Mouse (Mus musculus) c-Kit-negative CD71-positive TER-119-positive erythroid progenitor cells, embryonic 14.5 days (primary cell): ENCODE data around the gene Trdn.

Source experiments
- DNase-seq: peaks from one replicate; pipeline ENCODE4 v3.0.0-alpha.2; 2013; ENCODE audit warnings: low read depth, low spot score

The Trdn gene

DNA sequence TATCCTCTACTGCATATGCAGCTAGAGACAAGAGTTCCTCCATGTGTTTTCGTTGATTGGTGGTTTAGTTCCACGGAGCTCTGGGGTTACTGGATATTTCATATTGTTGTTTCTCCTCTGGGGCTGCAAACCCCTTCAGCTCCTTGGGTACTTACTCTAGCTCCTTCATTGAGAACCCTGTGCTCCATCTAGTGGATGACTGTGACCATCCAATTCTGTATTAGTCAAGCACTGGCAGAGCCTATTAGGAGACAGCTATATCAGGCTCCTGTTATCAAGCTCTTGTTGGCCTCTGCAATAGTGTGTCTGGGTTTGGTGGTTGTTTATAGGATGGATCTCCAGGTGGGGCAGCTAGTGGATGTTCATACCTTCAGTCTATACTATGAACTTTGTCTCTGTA lies 290.2 kb downstream of the Trdn start:
- DNase-seq: no peak

DNA sequence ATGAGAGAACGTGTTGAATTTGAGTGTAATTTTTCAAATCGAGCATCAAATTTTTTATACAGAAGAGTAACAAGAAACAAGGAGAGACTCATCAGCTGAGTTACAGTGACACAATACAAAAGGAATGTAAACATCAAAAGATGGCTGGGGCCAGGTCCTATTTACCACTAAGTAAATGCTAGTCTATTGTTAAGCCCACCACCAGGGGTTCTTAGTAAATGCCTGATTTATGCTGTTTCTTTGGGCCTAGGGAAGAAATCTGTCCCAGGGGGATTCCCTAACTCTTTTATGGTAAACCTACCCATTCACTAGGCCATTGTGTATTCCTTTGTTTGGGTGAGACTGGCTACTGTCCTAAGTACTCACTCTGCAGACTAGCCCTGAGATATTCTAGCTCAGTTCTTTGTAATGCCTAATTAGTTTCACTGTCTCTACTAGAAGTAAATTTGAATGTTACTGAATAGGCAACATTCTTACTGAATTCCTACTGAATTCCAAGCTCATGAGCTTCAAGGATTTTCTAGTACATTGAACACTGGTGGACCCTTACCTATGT lies 295.2 kb downstream of the Trdn start:
- no peak for DNase-seq
